Mouse (Mus musculus) megakaryocyte, embryonic 14.5 days (primary cell): ENCODE measurements around the gene Lbhd1.

Experiments used
- FLI1 ChIP-seq: IDR thresholded peaks from 2 replicates; pipeline ENCODE4 v1.6.1; 2012; ENCODE audit warnings: low read length, inconsistent platforms, mixed read lengths
- GATA1 ChIP-seq: IDR thresholded peaks from 3 replicates; pipeline ENCODE4 v1.6.1; 2012; ENCODE audit warnings: mixed read lengths, low read length, inconsistent platforms, borderline replicate concordance

DNA sequence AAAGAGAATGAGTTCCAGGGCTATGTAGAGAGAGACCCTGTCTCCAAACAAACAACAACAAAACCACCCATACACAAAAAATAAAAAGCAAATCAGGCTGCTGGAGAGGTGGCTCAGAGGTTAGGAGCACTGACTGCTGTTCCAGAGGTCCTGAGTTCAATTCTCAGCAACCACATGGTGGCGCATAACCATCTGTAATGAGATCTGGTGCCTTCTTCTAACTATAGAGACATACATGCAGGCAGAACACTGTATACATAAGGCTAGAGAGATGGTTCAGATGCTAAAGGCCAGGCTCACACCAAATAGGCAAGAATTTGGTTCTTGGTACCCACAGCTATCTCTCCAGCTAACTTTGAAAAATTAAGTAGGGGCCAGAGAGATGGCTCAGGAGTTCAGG is 24.5 kb upstream of the Lbhd1 start:
- no peak for TF ChIP-seq GATA1
- no peak for TF ChIP-seq FLI1
